Mouse (Mus musculus) embryonic facial prominence, embryonic 10.5 days (tissue): ENCODE results near the gene 2010111I01Rik. TPM values are rescaled to one million over a fixed set of nuclear protein-coding genes. Genes with fewer than 3 reads are reported as not detected.

Source experiments
- DNase-seq: peaks from one replicate; pipeline ENCODE4 v3.0.0-alpha.2; 2017; ENCODE audit warnings: low spot score
- H3K27ac ChIP-seq: fragments of 300-500 bp; sonication (generic); replicated peaks from 2 replicates; pipeline ENCODE4 v1.5.1; 2016; ENCODE audit warnings: mild to moderate bottlenecking
- H3K27me3 ChIP-seq: fragments of 300-500 bp; sonication (generic); replicated peaks from 2 replicates; pipeline ENCODE4 v1.6.1; 2016; ENCODE audit warnings: low read depth, mild to moderate bottlenecking; ENCODE audit not compliant: poor library complexity, severe bottlenecking
- H3K36me3 ChIP-seq: fragments of 300-500 bp; sonication (generic); replicated peaks from 2 replicates; pipeline ENCODE4 v1.6.1; 2016; ENCODE audit warnings: mild to moderate bottlenecking, moderate library complexity
- H3K4me1 ChIP-seq: fragments of 300-500 bp; sonication (generic); 2 replicates; pipeline ENCODE4 v1.6.1; 2016
- H3K4me3 ChIP-seq: fragments of 300-500 bp; sonication (generic); 2 replicates; pipeline ENCODE4 v1.5.1; 2016; ENCODE audit warnings: mild to moderate bottlenecking, moderate library complexity
- H3K9me3 ChIP-seq: fragments of 300-500 bp; sonication (generic); 2 replicates; pipeline ENCODE4 v1.6.1; 2016; ENCODE audit warnings: mild to moderate bottlenecking
- whole genome bisulfite sequencing: fragments of 180-500 bp; shearing (Covaris S2); methylation state at CpG from one replicate; pipeline ENCODE4 v1.1.7; 2016; 5-methylcytosine and 5-hydroxymethylcytosine counted together
- polyA plus RNA-seq: library from polyadenylated mRNA; unstranded; fragments of >200 nt; fragmentation: Nextera tagmentation; extraction: Ambion mirVana; gene quantifications from 2 replicates; pipeline ENCODE4 v1.2.1, GENCODE M21; 2016

2010111I01Rik gene
- polyA plus RNA-seq, 1 experiment from 2014 or later, result 88.8 TPM

DNA sequence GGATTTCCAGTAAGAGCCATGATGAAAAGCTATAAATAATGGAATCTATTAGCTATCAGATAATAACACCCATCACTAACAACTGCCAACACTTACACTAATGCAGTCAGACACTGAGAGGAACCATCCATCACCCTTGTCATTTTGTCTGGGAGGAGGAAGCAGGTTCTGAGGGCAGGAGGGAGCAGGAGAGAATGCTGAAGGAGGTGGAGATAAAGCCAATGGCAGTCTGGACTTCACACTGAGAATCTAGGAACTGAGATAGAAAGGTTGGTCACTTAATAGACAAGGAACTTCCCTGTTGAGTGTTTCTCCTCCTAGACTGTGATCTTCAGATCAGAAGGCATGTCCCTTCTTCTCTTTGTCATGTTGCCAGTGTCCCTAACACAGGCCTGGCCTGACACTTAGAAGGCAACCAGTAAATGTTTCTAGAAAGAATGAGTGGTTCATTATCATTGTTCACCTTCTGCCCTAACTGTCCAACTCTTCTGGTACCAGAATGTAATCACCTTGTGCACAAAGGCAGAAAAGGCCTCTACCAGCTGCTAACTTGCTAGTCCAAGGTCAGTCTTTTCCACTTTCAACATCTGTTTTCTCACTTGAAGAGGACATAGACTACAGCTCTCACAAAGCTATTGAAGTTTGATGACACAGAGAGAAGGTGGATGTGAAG is 173.8 kb downstream of the 2010111I01Rik start:
- H3K4me3 ChIP-seq, result no peak overlapping the region
- DNase-seq, result no peak
- no peaks in the 10 kb centered on the region for H3K36me3 ChIP-seq
- no peaks in the 10 kb centered on the region for H3K9me3 ChIP-seq
- H3K4me1 ChIP-seq, result peaks cover 14% of the 10 kb centered on the region
- H3K27me3 ChIP-seq, result no peaks in the 10 kb centered on the region
- H3K27ac ChIP-seq, result no peak overlapping the region

DNA sequence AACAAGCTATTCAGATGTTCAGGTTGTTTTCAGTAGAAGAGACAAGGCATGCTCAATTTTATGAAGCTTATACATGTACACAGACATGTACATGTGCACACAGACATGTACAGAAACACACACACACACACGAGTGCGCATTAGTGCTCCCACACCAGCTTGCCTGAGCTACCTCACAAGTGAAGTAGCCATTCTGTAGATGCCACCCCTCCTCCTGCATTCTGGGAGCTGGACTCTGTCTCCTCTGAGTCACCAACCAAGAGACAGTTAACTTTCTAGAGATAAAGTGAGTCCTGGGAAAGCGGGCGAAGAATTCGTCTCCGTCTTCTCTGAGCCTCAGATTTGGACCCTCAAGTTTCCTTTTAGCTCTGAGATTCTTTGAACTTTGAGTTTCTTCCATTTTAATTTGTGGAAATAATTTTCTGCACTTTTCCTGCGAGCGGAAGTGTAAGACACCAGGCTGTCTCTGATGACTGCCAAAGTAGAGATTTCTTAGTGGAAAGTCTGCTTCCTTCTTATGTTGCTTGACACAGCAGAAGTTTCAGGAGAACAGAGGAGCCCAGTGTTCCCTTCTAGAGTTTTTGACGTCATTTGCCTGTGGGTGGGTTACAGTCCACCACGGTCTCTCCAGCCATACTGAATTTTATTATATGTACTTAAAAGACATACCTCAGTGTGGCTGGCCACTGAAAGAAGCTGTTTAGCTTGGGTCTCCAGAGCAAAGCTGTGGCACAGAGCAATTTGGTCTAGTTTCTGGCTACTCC is 175.0 kb downstream of the 2010111I01Rik start:
- Histone ChIP-seq H3K27ac (no peak overlapping the region), H3K9me3 (no peaks in the 10 kb centered on the region), H3K36me3 (no peaks in the 10 kb centered on the region), H3K27me3 (no peaks in the 10 kb centered on the region), H3K4me3 (no peak overlapping the region), H3K4me1 (peaks cover 14% of the 10 kb centered on the region)
- DNase-seq, result no peak
- 85% methylated on average over 10 of the region's 10 CpGs for WGBS

DNA sequence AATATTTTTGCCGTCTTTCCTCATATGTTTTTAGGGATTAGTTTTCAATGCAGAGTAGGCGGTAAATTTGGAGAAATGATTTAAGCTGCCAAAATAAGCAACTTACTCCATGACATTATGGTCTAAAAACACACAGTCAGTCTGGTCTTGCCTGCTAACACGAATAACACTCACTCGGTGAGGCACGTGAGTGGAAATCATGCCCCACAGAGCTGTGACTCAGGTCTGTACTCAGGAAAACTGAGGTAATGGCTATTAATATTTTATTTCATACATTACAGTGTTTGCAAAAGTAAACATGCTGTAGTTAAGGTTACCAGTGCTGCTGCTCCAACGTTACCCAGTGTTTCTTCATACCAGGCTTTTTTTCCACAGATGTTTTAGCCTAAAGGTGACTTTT is 176.1 kb downstream of the 2010111I01Rik start:
- H3K9me3 ChIP-seq, result no peaks in the 10 kb centered on the region
- no peak overlapping the region for H3K27ac ChIP-seq
- 93% methylated on average over 6 of the region's 6 CpGs for WGBS
- DNase-seq, result no peak
- H3K4me1 ChIP-seq, result peaks cover 7% of the 10 kb centered on the region; the same call in 1 of the 2 replicates
- H3K27me3 ChIP-seq, result no peaks in the 10 kb centered on the region
- H3K4me3 ChIP-seq, result no peak overlapping the region
- no peaks in the 10 kb centered on the region for H3K36me3 ChIP-seq

DNA sequence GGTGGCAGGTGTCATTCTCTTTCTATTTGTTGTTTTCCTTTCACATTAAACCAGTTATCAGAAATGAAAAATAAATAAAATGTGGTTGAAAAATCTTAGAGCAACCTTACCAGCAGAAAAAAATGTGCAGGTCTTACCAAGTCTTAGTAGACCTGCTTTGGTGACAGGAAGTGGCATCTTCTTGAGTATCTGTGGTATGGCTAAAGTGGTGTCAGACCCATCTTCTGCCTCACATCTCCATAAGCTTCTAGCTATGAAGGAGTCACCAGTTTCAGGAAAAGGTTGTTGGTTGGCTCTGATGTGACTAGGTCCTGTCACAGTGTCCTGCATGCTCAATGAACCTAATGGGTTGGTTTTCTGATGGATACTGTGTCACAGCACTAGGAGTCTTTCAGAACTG is 176.6 kb downstream of the 2010111I01Rik start:
- no peak for DNase-seq
- Histone ChIP-seq H3K4me1 (peaks cover 9% of the 10 kb centered on the region; the same call in 1 of the 2 replicates), H3K9me3 (no peaks in the 10 kb centered on the region), H3K36me3 (no peaks in the 10 kb centered on the region), H3K27ac (no peak overlapping the region), H3K4me3 (no peak overlapping the region), H3K27me3 (no peaks in the 10 kb centered on the region)

DNA sequence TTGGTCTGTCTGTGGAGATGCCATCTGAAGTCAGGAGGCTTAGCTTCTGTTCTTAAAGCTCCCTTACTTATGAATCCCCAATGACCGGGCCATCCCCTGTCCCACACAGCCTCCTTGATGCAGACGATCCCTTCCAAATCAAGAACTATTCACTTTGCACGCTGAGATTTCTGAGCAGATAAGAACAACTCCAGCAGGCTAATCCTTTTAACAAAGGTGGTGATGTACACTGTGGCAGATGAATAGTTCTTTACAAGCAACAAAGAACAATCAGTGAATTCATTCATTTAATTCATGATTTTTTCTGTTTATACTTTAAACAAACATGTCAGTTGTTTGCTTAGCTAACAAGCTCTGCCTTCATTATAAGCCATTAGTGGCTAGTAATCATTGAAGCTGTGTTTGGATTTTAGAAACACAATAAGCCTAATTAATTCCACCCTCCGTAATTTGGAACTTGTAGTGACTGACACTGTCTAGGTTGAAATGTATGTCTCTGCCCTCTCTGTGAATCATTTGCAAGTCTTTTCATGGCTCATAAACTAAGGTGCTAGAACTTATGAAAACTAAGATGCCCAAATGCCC is 182.0 kb downstream of the 2010111I01Rik start:
- no peak overlapping the region for H3K27ac ChIP-seq
- no peaks in the 10 kb centered on the region for H3K36me3 ChIP-seq
- H3K27me3 ChIP-seq, result no peaks in the 10 kb centered on the region
- no peak overlapping the region for H3K4me3 ChIP-seq
- DNase-seq, result no peak
- peaks cover 7% of the 10 kb centered on the region; the same call in 1 of the 2 replicates for H3K4me1 ChIP-seq
- 34% methylated on average over 4 of the region's 4 CpGs for WGBS
- no peaks in the 10 kb centered on the region for H3K9me3 ChIP-seq

DNA sequence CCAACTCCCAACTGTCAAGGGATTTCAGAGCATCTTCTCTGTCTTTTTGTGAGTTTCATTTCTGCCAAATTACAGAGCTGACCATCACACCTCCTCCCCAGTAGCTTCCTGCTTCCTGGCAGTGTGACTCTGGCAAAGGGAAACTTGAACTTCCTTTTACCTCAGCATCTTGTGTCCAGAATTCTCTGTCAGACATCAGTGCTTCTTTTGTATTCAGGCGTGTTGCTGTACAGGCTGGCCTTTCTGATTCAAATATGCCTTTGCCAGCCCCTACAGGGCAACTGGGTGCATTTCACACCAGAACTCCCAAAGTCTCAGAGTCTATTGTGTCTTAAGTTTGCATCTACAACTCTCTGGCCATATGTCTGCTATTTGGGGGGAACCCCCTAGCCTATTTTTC is 183.5 kb downstream of the 2010111I01Rik start:
- H3K4me1 ChIP-seq, result peaks cover 12% of the 10 kb centered on the region
- 62% methylated on average over 1 of the region's 1 CpGs for WGBS
- no peak for DNase-seq
- no peaks in the 10 kb centered on the region for H3K9me3 ChIP-seq
- H3K27me3 ChIP-seq, result no peaks in the 10 kb centered on the region
- H3K4me3 ChIP-seq, result no peak overlapping the region
- no peak overlapping the region for H3K27ac ChIP-seq
- no peaks in the 10 kb centered on the region for H3K36me3 ChIP-seq

DNA sequence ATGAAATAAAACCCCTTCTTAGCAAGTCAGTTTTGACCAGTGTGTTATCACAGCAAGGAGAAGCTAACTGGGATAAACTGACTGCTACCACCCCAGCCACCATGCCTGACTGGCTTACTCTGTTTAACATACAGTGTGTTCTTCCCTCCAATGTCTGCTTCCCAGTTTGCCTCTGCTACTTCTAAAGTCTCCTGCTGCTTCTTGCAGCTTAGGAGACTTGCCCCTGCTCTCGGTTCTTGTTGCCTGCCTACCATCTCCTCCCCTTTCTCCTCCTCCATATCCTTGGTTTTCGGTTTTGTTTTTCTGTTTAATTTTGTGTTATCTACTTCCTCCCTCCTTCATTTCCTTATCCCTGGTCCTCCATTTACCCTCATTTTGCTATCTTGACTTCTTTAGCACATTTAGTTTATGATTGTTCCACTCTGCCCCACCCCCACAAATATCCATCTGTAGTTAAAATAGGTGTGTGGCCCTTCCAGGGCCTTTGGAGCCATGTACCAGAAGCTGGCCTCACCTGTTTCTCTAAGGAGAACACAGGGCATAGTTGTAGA is 185.9 kb downstream of the 2010111I01Rik start:
- no peak for DNase-seq
- no peak overlapping the region for H3K4me3 ChIP-seq
- 56% methylated on average over 2 of the region's 2 CpGs for WGBS
- no peaks in the 10 kb centered on the region for H3K27me3 ChIP-seq
- no peak overlapping the region for H3K27ac ChIP-seq
- no peaks in the 10 kb centered on the region for H3K9me3 ChIP-seq
- no peaks in the 10 kb centered on the region for H3K36me3 ChIP-seq
- H3K4me1 ChIP-seq, result peaks cover 27% of the 10 kb centered on the region

DNA sequence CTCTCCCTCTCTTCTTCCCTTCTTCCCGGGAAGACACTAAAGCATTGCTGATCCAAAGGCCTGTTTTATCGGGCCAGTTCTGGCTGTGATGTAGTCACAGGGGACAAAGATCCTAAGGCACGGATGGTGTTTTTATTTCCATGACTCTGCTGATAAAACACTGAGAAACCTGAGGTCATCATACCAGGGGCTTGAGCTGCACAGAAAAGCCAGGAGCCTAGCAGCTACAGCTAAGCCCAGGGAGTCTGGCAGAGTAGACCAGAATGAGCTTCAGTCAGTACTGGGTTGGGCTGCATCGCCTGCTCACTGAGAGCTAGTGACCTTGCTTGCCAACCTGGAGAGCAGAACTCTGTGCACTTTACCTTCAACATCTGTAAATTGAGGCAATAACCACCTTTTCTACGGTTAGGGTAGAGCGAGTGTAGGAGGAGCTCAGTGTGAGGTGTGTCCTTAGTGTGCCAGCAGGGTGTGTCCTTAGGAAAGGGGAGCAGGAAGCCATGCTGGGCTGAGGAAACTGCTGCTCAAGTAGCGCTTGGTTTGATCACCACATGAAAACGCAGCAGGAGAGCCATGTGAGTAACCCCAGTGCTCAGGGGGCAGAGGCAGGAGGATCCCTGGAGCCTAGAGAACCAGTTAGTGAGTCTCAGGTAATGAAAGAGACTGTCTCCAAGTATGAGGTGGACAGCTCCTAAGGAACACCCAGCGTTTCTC is 186.5 kb downstream of the 2010111I01Rik start:
- H3K27ac ChIP-seq, result no peak overlapping the region
- no peaks in the 10 kb centered on the region for H3K27me3 ChIP-seq
- 83% methylated on average over 9 of the region's 9 CpGs for WGBS
- H3K36me3 ChIP-seq, result no peaks in the 10 kb centered on the region
- DNase-seq, result no peak
- no peaks in the 10 kb centered on the region for H3K9me3 ChIP-seq
- H3K4me3 ChIP-seq, result no peak overlapping the region
- H3K4me1 ChIP-seq, result peaks cover 24% of the 10 kb centered on the region

DNA sequence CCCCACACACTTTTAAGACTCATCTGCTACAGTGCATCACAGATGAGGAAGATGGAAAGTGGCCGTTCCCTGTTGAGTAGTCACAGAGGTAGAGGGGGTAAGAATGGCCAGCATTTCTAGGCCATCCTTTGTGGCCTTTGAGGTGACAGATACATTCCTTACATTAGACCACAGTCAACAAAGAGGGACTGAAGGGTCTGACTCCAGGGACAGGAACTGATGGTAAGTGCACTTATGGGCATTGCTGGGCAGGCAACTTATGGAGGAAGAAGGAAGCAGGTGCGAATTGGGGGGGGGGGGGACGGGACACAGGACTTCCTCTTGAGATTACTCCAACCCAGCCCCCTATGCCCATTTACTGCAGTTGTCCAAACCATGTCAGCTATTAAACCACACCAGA is 187.8 kb downstream of the 2010111I01Rik start:
- Histone ChIP-seq H3K27ac (no peak overlapping the region), H3K36me3 (0 out of 2 replicates have a peak, but pooled peaks cover 3% of the 10 kb centered on the region), H3K9me3 (no peaks in the 10 kb centered on the region), H3K4me1 (peaks cover 20% of the 10 kb centered on the region), H3K4me3 (no peak overlapping the region), H3K27me3 (no peaks in the 10 kb centered on the region)
- WGBS, result 90% methylated on average over 3 of the region's 3 CpGs
- DNase-seq, result no peak

DNA sequence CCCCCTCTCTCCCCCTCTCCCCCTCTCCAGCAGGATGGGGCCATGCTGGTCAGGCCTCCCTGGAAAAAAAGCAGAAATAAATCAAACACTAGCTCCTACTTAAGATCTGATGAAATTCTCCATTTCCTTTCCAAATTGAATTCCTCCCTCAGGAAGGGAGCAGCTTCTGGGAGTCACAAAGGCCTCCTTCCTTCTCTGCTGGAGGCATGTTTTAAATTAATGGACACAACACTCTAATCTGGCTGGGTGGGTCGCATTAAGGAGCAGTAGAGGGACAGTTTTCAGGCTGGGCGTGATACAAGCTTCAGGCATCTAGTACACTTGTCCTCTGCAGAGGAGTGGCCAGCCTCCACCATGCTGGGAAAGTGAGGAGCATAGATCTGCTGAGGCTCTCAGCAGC is 188.7 kb downstream of the 2010111I01Rik start:
- peaks cover 20% of the 10 kb centered on the region for H3K4me1 ChIP-seq
- no peaks in the 10 kb centered on the region for H3K27me3 ChIP-seq
- H3K27ac ChIP-seq, result peak overlapping the region; percentile 67
- no peaks in the 10 kb centered on the region for H3K9me3 ChIP-seq
- 0 out of 2 replicates have a peak, but pooled peaks cover 3% of the 10 kb centered on the region for H3K36me3 ChIP-seq
- WGBS, result 42% methylated on average over 2 of the region's 2 CpGs
- peak; percentile 17 for DNase-seq
- no peak overlapping the region for H3K4me3 ChIP-seq

DNA sequence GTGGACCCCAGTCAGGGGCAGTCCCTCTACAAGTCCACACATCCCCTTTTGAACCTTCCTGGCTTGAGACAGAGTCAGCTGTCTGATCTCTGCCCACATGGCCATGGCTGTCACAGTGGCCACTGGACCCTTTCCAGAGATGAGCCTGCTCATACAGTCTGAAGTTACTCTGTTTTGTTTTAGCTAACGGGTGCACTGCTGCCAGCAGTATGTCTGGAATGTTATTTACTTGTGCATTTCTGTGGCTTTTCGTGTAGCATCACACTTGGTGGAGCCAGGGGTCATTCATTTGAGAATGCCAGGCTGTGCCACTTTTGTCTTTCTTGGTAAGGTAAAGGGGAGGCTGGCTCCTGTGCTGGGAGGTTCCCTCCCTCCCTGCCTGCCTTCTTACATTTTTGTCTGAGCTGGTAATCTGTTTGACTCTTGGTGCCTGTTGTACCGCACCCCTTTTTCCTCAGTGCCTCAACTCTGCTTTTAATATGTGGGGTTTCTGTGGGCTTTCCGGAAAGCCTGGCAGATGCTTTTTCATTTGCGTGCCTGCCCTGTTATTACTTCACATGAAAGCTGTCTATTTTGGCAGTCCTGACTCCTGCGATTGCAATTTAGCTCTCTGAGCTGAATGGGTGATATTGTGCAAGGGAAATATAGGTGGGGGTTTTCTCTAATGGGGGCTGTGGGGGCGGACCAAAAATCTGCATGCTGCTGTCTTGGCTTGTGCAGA is 190.3 kb downstream of the 2010111I01Rik start:
- Histone ChIP-seq H3K27me3 (no peaks in the 10 kb centered on the region), H3K27ac (peak overlapping the region; percentile 24; the same call in 1 of the 2 replicates), H3K4me1 (peaks cover 20% of the 10 kb centered on the region), H3K36me3 (0 out of 2 replicates have a peak, but pooled peaks cover 3% of the 10 kb centered on the region), H3K9me3 (no peaks in the 10 kb centered on the region), H3K4me3 (no peak overlapping the region)
- 77% methylated on average over 7 of the region's 7 CpGs for WGBS
- DNase-seq, result no peak

DNA sequence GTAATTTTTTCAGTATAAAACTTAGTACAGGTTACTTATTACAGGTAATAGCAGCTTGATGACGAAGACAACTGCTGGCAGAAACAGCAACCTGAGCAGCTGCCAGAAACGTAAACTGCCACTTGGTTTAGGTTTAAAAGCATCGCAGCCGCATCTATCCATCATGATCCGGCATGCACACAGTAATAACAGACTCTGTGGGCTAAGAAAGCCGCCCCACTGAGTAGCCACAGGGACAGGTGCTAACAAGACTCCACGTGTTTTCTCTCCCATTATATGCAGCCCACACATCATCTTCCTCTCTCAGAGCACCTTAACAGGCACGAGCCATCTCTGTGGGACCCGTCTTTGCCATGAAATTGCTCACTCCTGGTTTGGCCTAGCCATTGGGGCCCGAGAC is 191.6 kb downstream of the 2010111I01Rik start:
- no peak overlapping the region for H3K27ac ChIP-seq
- H3K9me3 ChIP-seq, result no peaks in the 10 kb centered on the region
- H3K27me3 ChIP-seq, result no peaks in the 10 kb centered on the region
- 88% methylated on average over 10 of the region's 10 CpGs for WGBS
- 0 out of 2 replicates have a peak, but pooled peaks cover 3% of the 10 kb centered on the region for H3K36me3 ChIP-seq
- no peak overlapping the region for H3K4me3 ChIP-seq
- peaks cover 20% of the 10 kb centered on the region for H3K4me1 ChIP-seq
- no peak for DNase-seq
